Mouse (Mus musculus) embryonic facial prominence, embryonic 11.5 days (tissue): Measurements from ENCODE around the gene Wdr6. TPM values are rescaled to one million over a fixed set of nuclear protein-coding genes. Genes with fewer than 3 reads are reported as not detected.

Source experiments
- ATAC-seq: fragments of 200-750 bp; cut with Nextera tagmentation; replicated peaks from 2 replicates; pipeline ENCODE4 v1.8.0; 2017; ENCODE audit warnings: low read depth; ENCODE audit not compliant: insufficient number of reproducible peaks, low FRiP score, low TSS enrichment
- DNase-seq: peaks from one replicate; pipeline ENCODE4 v3.0.0-alpha.2; 2015; ENCODE audit warnings: low spot score
- H3K27ac ChIP-seq: fragments of 300-500 bp; sonication (generic); replicated peaks from 2 replicates; pipeline ENCODE4 v1.5.1; 2014; ENCODE audit warnings: mild to moderate bottlenecking, low read depth, low read length, control low read depth
- H3K27me3 ChIP-seq: fragments of 300-500 bp; sonication (generic); 2 replicates; pipeline ENCODE4 v1.6.1; 2014; ENCODE audit warnings: mild to moderate bottlenecking, low read length, moderate library complexity, mixed read lengths; ENCODE audit not compliant: control insufficient read depth, insufficient read depth
- H3K36me3 ChIP-seq: fragments of 300-500 bp; sonication (generic); replicated peaks from 2 replicates; pipeline ENCODE4 v1.6.1; 2014; ENCODE audit warnings: low read depth, mild to moderate bottlenecking, low read length, moderate library complexity, mixed read lengths; ENCODE audit not compliant: control insufficient read depth, insufficient read depth
- H3K4me1 ChIP-seq: fragments of 300-500 bp; sonication (generic); 2 replicates; pipeline ENCODE4 v1.6.1; 2014; ENCODE audit warnings: low read length, mixed read lengths; ENCODE audit not compliant: control insufficient read depth, insufficient read depth
- H3K4me2 ChIP-seq: fragments of 300-500 bp; sonication (generic); 2 replicates; pipeline ENCODE4 v1.6.1; 2014; ENCODE audit warnings: low read depth, mild to moderate bottlenecking, control low read depth, low read length, moderate library complexity
- H3K4me3 ChIP-seq: fragments of 300-500 bp; sonication (generic); 2 replicates; pipeline ENCODE4 v1.5.1; 2014; ENCODE audit warnings: low read depth, low read length, control low read depth
- H3K9ac ChIP-seq: fragments of 300-500 bp; sonication (generic); replicated peaks from 2 replicates; pipeline ENCODE4 v1.6.1; 2014; ENCODE audit warnings: mild to moderate bottlenecking, control low read depth, low read length
- H3K9me3 ChIP-seq: fragments of 300-500 bp; sonication (generic); replicated peaks from 2 replicates; pipeline ENCODE4 v1.6.1; 2016; ENCODE audit warnings: mild to moderate bottlenecking, low read length, inconsistent platforms, mixed read lengths; ENCODE audit not compliant: control insufficient read depth
- WGBS: fragments of 180-500 bp; shearing (Covaris S2); extraction: QIAGEN DNeasy Blood & Tissue Kit; methylation state at CpG from one replicate; pipeline ENCODE4 v1.1.7; 2014; 5-methylcytosine and 5-hydroxymethylcytosine counted together
- microRNA counts: library from miRNA; unstranded; fragments of <30 nt; microRNA quantifications from one replicate; lab custom pipeline; 2016
- microRNA-seq: library from miRNA; unstranded; fragments of <30 nt; microRNA quantifications from one replicate; pipeline ENCODE4, GENCODE M21; 2016; ENCODE audit warnings: borderline number of aligned reads
- polyA plus RNA-seq: library from polyadenylated mRNA; unstranded; fragments of >200 nt; fragmentation: Nextera tagmentation; extraction: Ambion mirVana; gene quantifications from 2 replicates; pipeline ENCODE4 v1.2.1, GENCODE M21; 2014

The Wdr6 gene
- polyA plus RNA-seq, 1 experiment from 2014 or later, result 118 TPM

- H3K4me2 ChIP-seq, result no peak overlapping the region
- H3K27ac ChIP-seq, result no peak overlapping the region
- H3K27me3 ChIP-seq, result no peaks in the 10 kb centered on the region
- ATAC-seq (no peak), DNase-seq (no peak)
- H3K9me3 ChIP-seq, result no peaks in the 10 kb centered on the region
- peaks cover 30% of the 10 kb centered on the region for H3K36me3 ChIP-seq
- no peaks in the 10 kb centered on the region for H3K4me1 ChIP-seq
- H3K9ac ChIP-seq, result no peak overlapping the region
- no peak overlapping the region for H3K4me3 ChIP-seq
- WGBS, result 94% methylated on average over 1 of the region's 1 CpGs
Observed at GRCm38 (mm10) chr9:108530954-108531353, 47.6 kb downstream of the Wdr6 start.

- no peak for DNase-seq
- 95% methylated on average over 3 of the region's 3 CpGs for WGBS
Observed at GRCm38 (mm10) chr9:108525400-108525799, 53.1 kb downstream of the Wdr6 start.

GRCm38 (mm10) chr9:108523341-108523740, 55.2 kb downstream of the Wdr6 start:
- Histone ChIP-seq H3K4me1 (no peaks in the 10 kb centered on the region), H3K27me3 (no peaks in the 10 kb centered on the region), H3K9ac (no peak overlapping the region), H3K4me3 (no peak overlapping the region), H3K4me2 (no peak overlapping the region), H3K9me3 (no peaks in the 10 kb centered on the region), H3K36me3 (no peaks in the 10 kb centered on the region), H3K27ac (no peak overlapping the region)
- no peak for DNase-seq
- no peak for ATAC-seq
- 97% methylated on average over 4 of the region's 4 CpGs for WGBS

More at GRCm38 (mm10) chr9:108525400-108525799, 53.1 kb downstream of the Wdr6 start:
- Histone ChIP-seq H3K4me3 (no peak overlapping the region), H3K4me1 (no peaks in the 10 kb centered on the region), H3K4me2 (no peak overlapping the region), H3K27me3 (no peaks in the 10 kb centered on the region), H3K9me3 (no peaks in the 10 kb centered on the region), H3K9ac (no peak overlapping the region), H3K36me3 (peaks cover 6% of the 10 kb centered on the region), H3K27ac (no peak overlapping the region)
- no peak for ATAC-seq

MicroRNAs encoded within 50 kb of the gene (microRNA counts, 519-probe panel; counts per million panel counts)
- microRNA mmu-miR-191 (lab: Ali Mortazavi, UCI) (3,714 counts per million, percentile 55 among the panel's probes with 10 or more counts), microRNA mmu-miR-425 (lab: Ali Mortazavi, UCI) (2,891 counts per million, percentile 36 among the panel's probes with 10 or more counts)

Small RNAs within 50 kb of the gene (microRNA-seq; reads per million reads assigned to microRNA genes)
- gene Gm24083, result not detected
- gene Mir191, result not detected
- 2,667 reads per million, percentile 80 among the genes with 10 or more reads in this experiment for gene Mir425

Other genes starting within 250 kb of the Wdr6 start
- 888 and 899 TPM in 2 replicates for gene Gpx1, start 239.8 kb downstream of the Wdr6 start, polyA plus RNA-seq
- gene Usp4, start 230.9 kb downstream of the Wdr6 start, polyA plus RNA-seq, result 128 and 149 TPM in 2 replicates
- 0.59 and 0.76 TPM in 2 replicates for gene 1700102P08Rik, start 185.9 kb downstream of the Wdr6 start, polyA plus RNA-seq
- 1.5 and 1.7 TPM in 2 replicates for gene Ccdc36, start 150.3 kb downstream of the Wdr6 start, polyA plus RNA-seq
- not detected in 2 replicates for gene BC048562, start 142.3 kb downstream of the Wdr6 start, polyA plus RNA-seq
- gene Ccdc71, start 118.2 kb downstream of the Wdr6 start, polyA plus RNA-seq, result 49.1 and 63.2 TPM in 2 replicates
- 19.0 and 22.4 TPM in 2 replicates for gene Klhdc8b, start 117.2 kb downstream of the Wdr6 start, polyA plus RNA-seq
- gene Lamb2, start 99.0 kb downstream of the Wdr6 start, polyA plus RNA-seq, result 15.3 and 15.4 TPM in 2 replicates
- gene Usp19, start 88.1 kb downstream of the Wdr6 start, polyA plus RNA-seq, result 52.5 and 59.2 TPM in 2 replicates
- gene Qars, start 71.0 kb downstream of the Wdr6 start, polyA plus RNA-seq, result 130 and 138 TPM in 2 replicates
- gene Qrich1, start 61.9 kb downstream of the Wdr6 start, polyA plus RNA-seq, result 165 and 168 TPM in 2 replicates
- gene Impdh2, start 18.5 kb downstream of the Wdr6 start, polyA plus RNA-seq, result 242 and 248 TPM in 2 replicates
- gene Ndufaf3, start 11.3 kb downstream of the Wdr6 start, polyA plus RNA-seq, result 48.4 and 49.0 TPM in 2 replicates
- 167 and 185 TPM in 2 replicates for gene Dalrd3, start 8.9 kb downstream of the Wdr6 start, polyA plus RNA-seq
- 6.4 and 8.1 TPM in 2 replicates for gene P4htm, start 18.9 kb upstream of the Wdr6 start, polyA plus RNA-seq
- gene Arih2, start 70.6 kb upstream of the Wdr6 start, polyA plus RNA-seq, result 44.1 and 48.4 TPM in 2 replicates
- 30.8 and 34.5 TPM in 2 replicates for gene Slc25a20, start 83.3 kb upstream of the Wdr6 start, polyA plus RNA-seq
- gene Prkar2a, start 110.6 kb upstream of the Wdr6 start, polyA plus RNA-seq, result 36.2 and 37.9 TPM in 2 replicates
- gene Ip6k2, start 205.1 kb upstream of the Wdr6 start, polyA plus RNA-seq, result 113 and 118 TPM in 2 replicates
- 9.1 and 12.1 TPM in 2 replicates for gene Nckipsd, start 229.6 kb upstream of the Wdr6 start, polyA plus RNA-seq
- gene Celsr3, start 247.6 kb upstream of the Wdr6 start, polyA plus RNA-seq, result 1.0 and 1.2 TPM in 2 replicates